Mouse (Mus musculus) embryonic stem cell, embryonic (primary cell): ENCODE results near the gene Sh3kbp1.

ENCODE experiments used
- CTCF ChIA-PET, 4 experiments: fragments of 300-600 bp in 2 of 4; fragments of 350-600 bp in 2 of 4; sonication (Branson Sonifier 250); formaldehyde crosslinking; loops; one replicate each; lab custom pipeline; 2022; ENCODE audit warnings: inconsistent platforms in 2 of 4; lab: Charles Lee
- POLR2A ChIA-PET, 4 experiments: fragments of 300-600 bp in 2 of 4; fragments of 350-600 bp in 2 of 4; sonication (Branson Sonifier 250); formaldehyde crosslinking; loops; one replicate each; lab custom pipeline; 2022; ENCODE audit warnings: antibody characterized with exemption in 4 of 4, inconsistent platforms in 1 of 4; lab: Charles Lee

The Sh3kbp1 gene

DNA sequence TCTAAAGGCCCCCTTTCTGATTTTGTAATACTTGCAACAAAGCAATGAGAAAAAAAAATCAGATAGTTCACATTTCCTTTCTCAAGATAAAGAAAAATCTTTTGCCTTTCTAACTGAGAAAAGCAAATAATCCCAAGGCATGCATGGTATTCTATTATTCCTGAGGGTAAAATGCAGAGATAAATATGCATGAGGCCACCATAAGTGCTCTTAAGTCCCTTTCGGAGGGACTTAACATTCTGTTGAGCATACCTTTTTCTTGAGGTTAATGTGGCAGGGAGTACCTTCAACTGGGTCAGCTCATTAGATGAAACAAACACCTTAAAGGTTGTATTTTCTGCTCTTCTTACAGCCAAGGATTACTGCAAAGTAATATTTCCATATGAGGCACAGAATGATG is 250.7 kb downstream of the Sh3kbp1 start:
- CTCF ChIA-PET: no interaction called here
- POLR2A ChIA-PET: no interaction called here

- ChIA-PET CTCF (interaction anchor here in 2 of 4 experiments (0.5 to 0.6 kb wide), 2 partner anchors 179 to 252 kb away, joined by 3 to 7 read pairs; no protein-coding TSS in a partner anchor), POLR2A (no interaction called here)
Measured at GRCm38 (mm10) chrX:159879455-159879854, 252.4 kb downstream of the Sh3kbp1 start.

DNA sequence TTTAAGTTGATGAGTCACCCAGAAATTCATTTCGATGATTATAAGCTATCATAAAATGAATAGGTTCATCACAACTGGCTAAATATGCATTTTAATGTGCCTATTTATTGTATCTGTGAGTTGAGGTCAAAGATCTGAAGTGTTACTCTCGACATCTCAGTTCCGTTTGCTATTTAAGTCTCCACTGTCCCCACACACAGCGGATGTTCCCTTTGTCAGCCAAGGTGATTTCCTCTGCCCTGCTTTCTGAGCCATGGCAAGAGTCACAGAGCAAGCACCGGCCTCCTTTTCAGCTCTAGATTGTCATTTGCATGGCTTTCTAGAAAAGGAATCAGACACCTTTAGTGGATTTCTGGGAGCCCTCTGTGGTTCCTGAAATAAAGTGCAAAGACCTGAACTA is 254.5 kb downstream of the Sh3kbp1 start:
- POLR2A ChIA-PET: no interaction called here
- CTCF ChIA-PET: interaction anchor here in 1 of 4 experiments (0.7 kb wide), 1 partner anchor 93 kb away, joined by 4 read pairs; no protein-coding TSS in a partner anchor

- CTCF ChIA-PET: no interaction called here
- POLR2A ChIA-PET: no interaction called here
Measured at GRCm38 (mm10) chrX:159896536-159896935, 269.5 kb downstream of the Sh3kbp1 start.

DNA sequence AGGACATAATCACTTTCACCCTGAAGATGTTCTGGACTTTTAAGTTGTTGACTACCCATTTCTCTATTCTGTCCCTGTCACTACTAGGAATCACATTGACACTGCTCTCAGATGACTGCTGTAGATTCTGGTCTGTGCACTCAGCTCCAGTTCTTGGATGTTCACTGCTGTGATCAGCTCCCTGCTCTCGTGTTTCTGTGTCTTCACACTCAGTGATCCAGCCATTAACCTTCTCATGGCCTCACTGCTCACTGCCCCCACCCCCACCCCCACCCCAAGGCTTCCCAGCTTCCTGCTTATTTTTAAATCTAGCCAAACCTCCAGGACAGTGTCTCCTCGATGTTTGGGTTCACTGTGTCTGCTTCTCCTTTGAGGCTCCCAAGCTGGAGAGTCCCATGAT is 271.0 kb downstream of the Sh3kbp1 start:
- POLR2A ChIA-PET: interaction anchor here in 1 of 4 experiments (0.7 kb wide), 1 partner anchor 158 kb away, joined by 6 read pairs; no protein-coding TSS in a partner anchor
- CTCF ChIA-PET: no interaction called here

GRCm38 (mm10) chrX:159899121-159899520 is 272.0 kb downstream of the Sh3kbp1 start:
- CTCF ChIA-PET: no interaction called here
- POLR2A ChIA-PET: no interaction called here

- ChIA-PET POLR2A (no interaction called here), CTCF (no interaction called here)
Measured at GRCm38 (mm10) chrX:159903421-159903820, 276.3 kb downstream of the Sh3kbp1 start.

DNA sequence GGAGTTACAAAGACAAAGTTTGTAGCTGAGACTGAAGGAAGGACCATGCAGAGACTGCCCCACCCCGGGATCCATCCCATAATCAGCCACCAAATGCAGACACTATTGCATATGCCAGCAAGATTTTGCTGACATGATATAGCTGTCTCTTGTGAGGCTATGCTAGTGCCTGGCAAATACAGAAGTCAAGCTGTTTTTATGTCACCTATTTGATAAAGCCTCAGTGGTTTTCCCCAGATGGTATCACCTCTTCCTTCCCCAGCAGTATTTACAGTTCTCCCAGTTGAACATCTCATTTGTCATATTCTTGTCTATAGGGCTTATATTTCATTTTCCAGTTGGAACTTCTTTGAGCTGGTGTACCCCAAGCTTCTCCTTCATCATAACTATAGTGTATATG is 280.6 kb downstream of the Sh3kbp1 start:
- ChIA-PET CTCF (no interaction called here), POLR2A (no interaction called here)

DNA sequence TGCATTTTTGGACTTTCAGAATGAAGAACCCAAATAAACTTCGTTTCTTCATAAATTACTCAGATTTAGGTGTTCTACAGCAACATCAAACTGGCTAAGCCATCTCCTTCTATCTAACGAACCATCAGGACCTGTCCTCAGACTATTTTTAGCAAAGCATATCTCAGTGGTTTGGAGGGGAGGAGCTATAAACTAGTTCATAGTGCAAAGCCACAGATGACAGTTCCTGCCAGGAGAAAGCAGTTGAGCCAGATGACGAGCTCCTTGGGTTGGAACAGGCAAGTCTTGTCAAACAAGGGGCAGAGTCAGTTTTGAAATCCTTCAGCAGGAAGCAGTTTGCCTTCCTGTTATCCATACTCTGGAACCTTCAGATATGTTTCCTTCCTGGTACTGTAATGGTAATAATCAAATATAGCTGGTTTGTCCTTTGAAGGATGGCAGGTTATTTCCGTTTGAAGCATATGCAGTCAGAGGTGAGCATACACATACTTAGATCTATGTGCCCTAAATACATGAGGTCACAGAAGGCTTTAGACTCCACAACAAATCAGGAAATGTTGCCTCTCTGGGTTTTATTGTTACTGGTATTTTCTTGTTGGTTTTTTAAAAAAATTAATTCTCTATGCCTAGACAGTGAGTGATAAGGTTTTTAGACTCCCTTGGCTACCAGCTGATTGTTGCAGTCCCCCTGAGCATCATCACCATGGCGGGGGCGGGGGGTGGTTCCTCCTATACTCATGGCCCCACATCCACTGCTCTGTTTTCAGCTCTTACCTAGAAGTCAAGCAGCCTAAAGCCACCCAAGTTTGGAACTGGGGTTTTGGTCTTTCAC is 282.6 kb downstream of the Sh3kbp1 start:
- ChIA-PET CTCF (no interaction called here), POLR2A (no interaction called here)

DNA sequence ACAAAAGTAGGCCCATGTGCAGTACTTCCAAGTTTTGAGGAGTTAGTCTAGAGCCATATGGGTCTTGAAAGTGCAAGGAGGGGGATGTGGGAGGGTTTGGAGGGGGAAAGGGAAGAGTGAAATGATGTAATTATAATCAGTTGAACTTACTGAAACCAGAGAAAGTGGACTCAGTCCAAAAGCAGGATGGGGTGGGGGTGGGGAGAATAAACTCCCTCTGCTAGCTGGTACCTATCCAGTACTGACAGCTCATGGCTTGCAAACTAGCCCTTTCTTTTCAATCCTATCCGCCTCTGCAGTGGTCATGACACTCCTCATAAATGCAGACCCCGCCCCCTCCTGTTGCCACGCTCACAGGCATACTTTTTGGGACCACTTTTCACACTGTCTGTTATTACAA is 283.5 kb downstream of the Sh3kbp1 start:
- ChIA-PET CTCF (interaction anchor here in 1 of 4 experiments (0.6 kb wide), 1 partner anchor 11 kb away, joined by 4 read pairs; no protein-coding TSS in a partner anchor), POLR2A (no interaction called here)

GRCm38 (mm10) chrX:159911613-159912012 is 284.5 kb downstream of the Sh3kbp1 start:
- ChIA-PET POLR2A (no interaction called here), CTCF (interaction anchor here in 1 of 4 experiments (0.8 kb wide), 1 partner anchor 27 kb away, joined by 3 read pairs; no protein-coding TSS in a partner anchor)

DNA sequence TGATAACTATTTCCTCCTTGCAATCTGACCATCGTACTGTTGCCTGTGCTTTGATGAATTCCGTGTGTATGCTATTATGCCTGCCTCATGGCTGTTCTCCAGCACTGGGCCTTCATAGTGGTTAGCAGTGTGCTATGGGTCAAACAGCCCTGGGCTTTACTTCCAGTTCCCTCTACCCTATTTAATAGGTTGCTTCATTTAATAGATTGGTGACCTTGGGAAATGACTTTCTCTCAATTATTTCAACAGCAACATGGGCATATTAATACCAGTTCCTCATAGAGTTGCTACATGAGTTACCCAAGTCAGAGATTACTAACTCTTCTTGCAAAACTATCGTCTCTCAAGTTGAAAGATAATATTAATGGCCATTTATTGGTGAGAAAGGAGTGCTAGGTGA is 285.0 kb downstream of the Sh3kbp1 start:
- ChIA-PET POLR2A (no interaction called here), CTCF (interaction anchor here in 1 of 4 experiments (0.8 kb wide), 1 partner anchor 28 kb away, joined by 3 read pairs; no protein-coding TSS in a partner anchor)

DNA sequence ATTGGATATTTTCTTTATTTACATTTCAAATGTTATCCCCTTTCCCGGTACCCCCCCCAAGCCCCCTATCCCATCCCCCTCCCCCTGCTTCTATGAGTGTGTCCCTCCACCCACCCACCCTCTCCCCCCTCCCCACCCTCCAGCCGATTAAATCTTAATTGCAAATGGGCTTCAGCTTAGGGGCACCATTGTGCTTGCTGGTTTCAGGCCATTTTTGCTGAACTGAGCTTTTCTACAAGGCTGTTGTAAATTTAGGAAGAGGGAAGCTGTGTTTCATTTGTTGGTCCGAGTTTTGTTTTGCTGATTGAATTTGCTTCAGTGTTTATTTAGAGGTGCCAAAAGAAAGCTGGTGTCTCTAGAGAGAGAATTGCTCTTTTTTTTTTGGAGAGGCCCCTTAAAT is 286.4 kb downstream of the Sh3kbp1 start:
- POLR2A ChIA-PET: interaction anchor here in 1 of 4 experiments (0.6 kb wide), 1 partner anchor 78 kb away, joined by 8 read pairs; no protein-coding TSS in a partner anchor

GRCm38 (mm10) chrX:159915125-159915524 is 288.1 kb downstream of the Sh3kbp1 start:
- CTCF ChIA-PET: no interaction called here

More for the DNA sequence above, 286.4 kb downstream of the Sh3kbp1 start:
- CTCF ChIA-PET: no interaction called here

DNA sequence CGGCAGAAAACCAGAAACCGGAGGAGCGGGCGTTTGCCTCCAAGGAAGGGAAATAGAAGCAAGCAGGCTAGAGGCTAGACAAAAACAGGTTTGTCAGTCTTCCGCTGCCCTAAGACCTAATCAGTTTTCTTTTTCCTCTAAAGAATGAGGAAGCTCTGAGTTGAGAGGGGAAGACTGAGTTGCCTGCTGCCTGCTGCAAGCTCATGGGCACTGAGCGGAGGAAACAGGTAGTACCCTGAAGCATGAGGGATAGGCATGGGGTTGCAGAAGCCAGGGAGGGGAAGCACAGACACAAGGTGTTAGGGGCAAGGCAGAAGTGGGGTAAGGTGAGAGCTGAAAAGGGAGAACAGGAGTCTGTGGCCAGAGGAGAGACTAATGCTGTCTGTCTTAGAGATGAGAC is 297.7 kb downstream of the Sh3kbp1 start:
- CTCF ChIA-PET: no interaction called here
- POLR2A ChIA-PET: no interaction called here

More at GRCm38 (mm10) chrX:159915125-159915524, 288.1 kb downstream of the Sh3kbp1 start:
- POLR2A ChIA-PET: no interaction called here

- CTCF ChIA-PET: no interaction called here
- POLR2A ChIA-PET: no interaction called here
Measured at GRCm38 (mm10) chrX:159928165-159928564, 301.1 kb downstream of the Sh3kbp1 start.

- ChIA-PET CTCF (no interaction called here), POLR2A (no interaction called here)
Measured at GRCm38 (mm10) chrX:159928834-159929233, 301.8 kb downstream of the Sh3kbp1 start.

DNA sequence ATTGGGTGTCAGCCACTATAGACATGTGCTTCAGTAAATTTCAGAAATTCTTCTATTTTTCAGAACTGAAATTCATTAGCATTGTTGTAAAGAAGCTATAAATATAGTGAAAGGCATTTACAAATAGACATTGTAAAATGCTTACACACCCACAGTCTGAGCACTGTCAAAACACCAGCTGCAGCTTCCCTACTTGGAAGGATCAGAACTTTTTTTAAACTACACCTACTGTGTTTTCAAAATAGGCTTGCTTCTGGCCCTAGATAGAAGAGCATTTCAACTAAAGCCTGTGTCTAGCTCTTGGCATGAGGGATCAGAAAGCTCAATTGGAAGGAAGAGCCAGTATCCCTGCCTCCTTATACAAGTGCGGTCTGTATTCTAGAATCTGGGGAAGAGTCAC is 305.0 kb downstream of the Sh3kbp1 start:
- POLR2A ChIA-PET: no interaction called here
- CTCF ChIA-PET: no interaction called here

GRCm38 (mm10) chrX:159942569-159942968 is 315.5 kb downstream of the Sh3kbp1 start:
- ChIA-PET POLR2A (interaction anchor here in 1 of 4 experiments (0.5 kb wide), 1 partner anchor 128 kb away, joined by 3 read pairs; no protein-coding TSS in a partner anchor), CTCF (interaction anchor here in 1 of 4 experiments (0.5 to 1.2 kb wide), 2 partner anchors 46 to 93 kb away, joined by 3 to 4 read pairs; partner anchors contain the start of gene Map3k15)

DNA sequence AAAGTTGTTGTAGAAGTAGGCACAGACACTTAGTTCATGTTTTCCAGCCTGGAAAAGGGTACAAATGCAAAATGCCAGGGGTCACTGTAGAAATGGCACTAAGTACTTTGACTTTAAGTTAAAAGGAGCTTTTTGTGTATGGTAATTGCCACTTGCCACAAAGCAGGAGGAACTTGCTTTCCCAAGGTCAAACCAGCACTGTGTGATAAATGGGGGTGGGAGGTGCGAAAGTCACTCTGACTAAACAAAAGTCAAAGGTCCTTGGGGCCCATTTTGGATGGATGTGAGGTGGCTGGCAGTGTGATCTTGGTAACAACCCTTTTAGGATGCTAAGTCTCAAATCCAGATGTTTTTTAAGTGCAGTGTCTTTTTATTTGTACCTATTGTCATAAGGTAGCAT is 316.5 kb downstream of the Sh3kbp1 start:
- ChIA-PET POLR2A (no interaction called here), CTCF (no interaction called here)
